Mouse (Mus musculus) MEL-GATA-1-ER (cell line): ENCODE results near the gene Mfsd6l.

Experiments
- DNase-seq: peaks from one replicate; pipeline ENCODE4 v3.0.0-alpha.2; 2012; ENCODE audit warnings: low read depth; ENCODE audit errors: extremely low read depth

Mfsd6l gene

GRCm38 (mm10) chr11:68601486-68601991 is 45.6 kb downstream of the Mfsd6l start:
- no peak for DNase-seq

GRCm38 (mm10) chr11:68602200-68602931 is 46.4 kb downstream of the Mfsd6l start:
- no peak for DNase-seq

DNA sequence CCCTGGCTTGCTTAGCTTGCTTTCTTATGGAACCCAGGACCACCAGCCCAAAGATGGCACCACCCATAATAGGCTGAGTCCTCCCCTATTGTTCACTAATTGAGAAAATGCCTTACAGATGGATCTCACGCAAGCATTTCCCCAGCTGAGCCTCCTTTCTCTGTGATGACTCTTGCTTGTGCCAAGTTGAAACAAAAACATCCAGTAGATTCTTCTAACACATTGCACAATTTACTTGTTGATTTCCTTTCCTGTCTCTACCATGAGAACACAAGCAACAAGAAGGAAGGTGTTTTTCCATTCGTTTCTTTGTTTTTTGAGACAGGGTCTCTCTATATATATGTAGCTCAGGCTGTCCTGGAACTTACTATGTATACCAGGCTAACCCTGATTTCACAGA is 51.1 kb downstream of the Mfsd6l start:
- DNase-seq, result no peak
